Mouse (Mus musculus): ENCODE measurements around the gene Mfap1b.

GRCm38 (mm10) chr2:121415103-121415502 is 58.8 kb downstream of the Mfap1b start:
- TF ChIP-seq POLR2A (IDR thresholded peaks at IDR 0.05; ENCODE audit: insufficient read length, low read depth) (no peak), USF1 (IDR thresholded peaks at IDR 0.05; ENCODE audit: low read depth) (no peak), MAX (IDR thresholded peaks at IDR 0.05; ENCODE audit: low read depth) (no peak), TCF3 (IDR thresholded peaks at IDR 0.05; ENCODE audit: insufficient read length, low read depth) (no peak), MYOG (IDR thresholded peaks at IDR 0.05; ENCODE audit: control insufficient read depth in 1 of 3, insufficient read depth in 1 of 3, insufficient read length in 2 of 3, low read depth in 2 of 3) (no peak), MYOD1 (IDR thresholded peaks at IDR 0.05; ENCODE audit: control insufficient read depth in 1 of 3, insufficient read length in 2 of 3, low read depth in 2 of 3) (no peak), TCF12 (IDR thresholded peaks at IDR 0.05; ENCODE audit: insufficient read depth, poor library complexity, severe bottlenecking) (no peak), SRF (IDR thresholded peaks at IDR 0.05; ENCODE audit: control insufficient read depth, insufficient read length, low read depth) (no peak)
